Mouse (Mus musculus): ENCODE measurements around the gene Itpa.

DNA sequence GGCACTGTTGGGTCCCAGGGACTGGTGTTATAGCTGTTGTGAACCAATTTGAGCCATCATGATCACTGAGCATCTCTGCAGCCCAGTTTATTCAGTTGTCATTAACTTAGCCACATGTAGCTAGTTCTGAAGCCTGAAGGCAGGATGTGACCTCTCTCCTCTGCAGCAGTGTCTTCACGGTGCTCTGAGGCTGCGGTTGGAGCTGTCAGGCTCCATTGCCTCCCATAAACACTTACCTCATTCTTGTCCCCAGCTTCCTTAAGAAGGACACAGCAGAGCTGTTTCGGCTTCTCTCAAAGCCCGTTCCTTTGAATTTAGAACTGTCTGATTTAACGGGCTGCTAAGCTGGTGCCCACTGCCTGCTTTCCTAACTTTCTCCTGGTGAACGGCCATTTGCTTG, 12.5 kb downstream of the Itpa start:
- TF ChIP-seq CTCF (IDR thresholded peaks at IDR 0.05; ENCODE audit: borderline replicate concordance, control insufficient read depth, extremely low read depth, insufficient read depth, low read length, poor library complexity) (no peak), POLR2A (IDR thresholded peaks at IDR 0.05; ENCODE audit: control insufficient read depth, extremely low read depth, insufficient read depth, low read length, poor library complexity) (no peak)

All from thymus, adult 2 months (tissue).